Mouse (Mus musculus): Measurements from ENCODE around the gene Polg2. TPM values are rescaled to one million over a fixed set of nuclear protein-coding genes. Genes with fewer than 3 reads are reported as not detected.
"Not testable (repeated sequence)": the region's sequence is repeated elsewhere in the genome, so short reads cannot be mapped to it uniquely, and the experiment has no call there.

Gene Polg2
- polyA plus RNA-seq, 1 experiment from 2014 or later = 9.1 TPM

DNA sequence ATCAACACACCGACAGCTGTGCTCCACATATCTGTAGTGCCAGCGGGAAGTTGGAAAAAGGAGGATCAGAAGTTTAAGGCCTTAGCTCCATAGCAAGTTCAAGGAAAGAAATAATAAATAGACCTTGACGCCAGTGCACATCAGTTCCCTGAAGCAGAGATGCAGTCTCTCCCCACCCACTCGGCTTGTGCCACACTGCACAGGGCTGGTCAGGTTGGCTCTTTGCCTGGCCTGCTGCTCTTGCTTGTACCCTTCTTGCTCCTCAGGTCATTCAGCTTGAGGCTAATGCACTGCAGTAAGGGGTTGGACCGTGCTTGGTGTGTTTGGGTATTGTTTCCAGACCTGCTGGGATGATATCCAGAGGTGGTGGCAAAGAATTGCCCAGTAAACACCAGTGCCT is 18.8 kb downstream of the Polg2 start:
- H3K27me3 ChIP-seq (ENCODE audit: control insufficient read depth, insufficient read depth, low read length) = no peaks in the 10 kb centered on the region
- 91% methylated on average over 5 of the region's 5 CpGs for WGBS
- H3K36me3 ChIP-seq (ENCODE audit: control insufficient read depth, insufficient read depth, low read length) = no peaks in the 10 kb centered on the region
- H3K9ac ChIP-seq (ENCODE audit: low read length) = no peak overlapping the region
- H3K4me1 ChIP-seq (replicated peaks; ENCODE audit: control insufficient read depth, insufficient read depth, low read length) = no peaks in the 10 kb centered on the region
- H3K9me3 ChIP-seq (ENCODE audit: control insufficient read depth, low read length) = no peaks in the 10 kb centered on the region
- H3K4me2 ChIP-seq (ENCODE audit: low read depth, low read length, severe bottlenecking) = no peak overlapping the region
- H3K4me3 ChIP-seq (ENCODE audit: low read depth, low read length) = no peak overlapping the region
- no peak overlapping the region for H3K27ac ChIP-seq (ENCODE audit: low read depth, low read length)
- DNase-seq (ENCODE audit: low spot score) = no peak
- no peak for ATAC-seq (replicated peaks; ENCODE audit: low FRiP score)

- 95% methylated on average over 3 of the region's 3 CpGs for WGBS
- Histone ChIP-seq H3K9me3 (ENCODE audit: control insufficient read depth, low read length) (no peaks in the 10 kb centered on the region), H3K4me3 (ENCODE audit: low read depth, low read length) (no peak overlapping the region), H3K4me1 (replicated peaks; ENCODE audit: control insufficient read depth, insufficient read depth, low read length) (no peaks in the 10 kb centered on the region), H3K27ac (ENCODE audit: low read depth, low read length) (no peak overlapping the region), H3K27me3 (ENCODE audit: control insufficient read depth, insufficient read depth, low read length) (no peaks in the 10 kb centered on the region), H3K4me2 (ENCODE audit: low read depth, low read length, severe bottlenecking) (no peak overlapping the region), H3K36me3 (ENCODE audit: control insufficient read depth, insufficient read depth, low read length) (no peaks in the 10 kb centered on the region), H3K9ac (ENCODE audit: low read length) (no peak overlapping the region)
- no peak for DNase-seq (ENCODE audit: low spot score)
- no peak for ATAC-seq (replicated peaks; ENCODE audit: low FRiP score)
Observed at GRCm38 (mm10) chr11:106759028-106759427, 20.3 kb downstream of the Polg2 start.

- no peaks in the 10 kb centered on the region for H3K4me1 ChIP-seq (replicated peaks; ENCODE audit: control insufficient read depth, insufficient read depth, low read length)
- ATAC-seq (replicated peaks; ENCODE audit: low FRiP score) = no peak
- DNase-seq (ENCODE audit: low spot score) = no peak
- WGBS = 15% methylated on average over 5 of the region's 5 CpGs
- H3K9me3 ChIP-seq (ENCODE audit: control insufficient read depth, low read length) = no peaks in the 10 kb centered on the region
- no peak overlapping the region for H3K9ac ChIP-seq (ENCODE audit: low read length)
- no peak overlapping the region for H3K27ac ChIP-seq (ENCODE audit: low read depth, low read length)
- no peak overlapping the region for H3K4me2 ChIP-seq (ENCODE audit: low read depth, low read length, severe bottlenecking)
- no peak overlapping the region for H3K4me3 ChIP-seq (ENCODE audit: low read depth, low read length)
- H3K36me3 ChIP-seq (ENCODE audit: control insufficient read depth, insufficient read depth, low read length) = no peaks in the 10 kb centered on the region
- H3K27me3 ChIP-seq (ENCODE audit: control insufficient read depth, insufficient read depth, low read length) = no peaks in the 10 kb centered on the region
Observed at GRCm38 (mm10) chr11:106755583-106755982, 23.8 kb downstream of the Polg2 start.

DNA sequence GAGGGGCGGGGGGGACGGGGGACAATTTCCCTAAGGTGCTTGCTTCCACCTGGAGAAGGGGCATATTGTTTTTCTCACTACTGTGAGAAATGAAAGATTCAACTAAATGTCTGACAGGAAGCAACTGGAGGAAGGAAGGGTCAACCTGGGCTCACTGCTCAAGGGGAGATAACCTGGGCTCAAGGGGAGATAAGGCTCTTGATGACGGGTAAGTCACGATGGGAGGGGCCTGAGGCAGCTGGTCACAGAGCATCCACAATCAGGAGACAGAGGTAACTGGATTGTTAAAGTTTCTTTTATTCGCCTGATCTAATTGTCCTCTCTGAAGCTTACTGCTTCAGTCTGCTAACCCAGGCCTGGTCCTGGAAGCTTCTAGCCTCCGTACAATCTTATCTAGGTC is 26.0 kb downstream of the Polg2 start:
- 92% methylated on average over 6 of the region's 6 CpGs for WGBS
- Histone ChIP-seq H3K4me2 (ENCODE audit: low read depth, low read length, severe bottlenecking) (no peak overlapping the region), H3K9me3 (ENCODE audit: control insufficient read depth, low read length) (no peaks in the 10 kb centered on the region), H3K9ac (ENCODE audit: low read length) (no peak overlapping the region), H3K4me1 (replicated peaks; ENCODE audit: control insufficient read depth, insufficient read depth, low read length) (no peaks in the 10 kb centered on the region), H3K27ac (ENCODE audit: low read depth, low read length) (no peak overlapping the region), H3K27me3 (ENCODE audit: control insufficient read depth, insufficient read depth, low read length) (no peaks in the 10 kb centered on the region), H3K36me3 (ENCODE audit: control insufficient read depth, insufficient read depth, low read length) (no peaks in the 10 kb centered on the region), H3K4me3 (ENCODE audit: low read depth, low read length) (no peak overlapping the region)
- DNase-seq (ENCODE audit: low spot score) = no peak
- ATAC-seq (replicated peaks; ENCODE audit: low FRiP score) = no peak

- Histone ChIP-seq H3K9me3 (ENCODE audit: control insufficient read depth, low read length) (no peaks in the 10 kb centered on the region; the same call in 1 of the 2 replicates), H3K4me2 (ENCODE audit: low read depth, low read length, severe bottlenecking) (no peak overlapping the region), H3K27me3 (ENCODE audit: control insufficient read depth, insufficient read depth, low read length) (no peaks in the 10 kb centered on the region), H3K9ac (ENCODE audit: low read length) (no peak overlapping the region), H3K4me3 (ENCODE audit: low read depth, low read length) (no peak overlapping the region), H3K27ac (ENCODE audit: low read depth, low read length) (no peak overlapping the region), H3K36me3 (ENCODE audit: control insufficient read depth, insufficient read depth, low read length) (no peaks in the 10 kb centered on the region), H3K4me1 (replicated peaks; ENCODE audit: control insufficient read depth, insufficient read depth, low read length) (no peaks in the 10 kb centered on the region)
- 89% methylated on average over 7 of the region's 7 CpGs for WGBS
- DNase-seq (ENCODE audit: low spot score) (no peak), ATAC-seq (replicated peaks; ENCODE audit: low FRiP score) (no peak)
Observed at GRCm38 (mm10) chr11:106752103-106752502, 27.2 kb downstream of the Polg2 start.

DNA sequence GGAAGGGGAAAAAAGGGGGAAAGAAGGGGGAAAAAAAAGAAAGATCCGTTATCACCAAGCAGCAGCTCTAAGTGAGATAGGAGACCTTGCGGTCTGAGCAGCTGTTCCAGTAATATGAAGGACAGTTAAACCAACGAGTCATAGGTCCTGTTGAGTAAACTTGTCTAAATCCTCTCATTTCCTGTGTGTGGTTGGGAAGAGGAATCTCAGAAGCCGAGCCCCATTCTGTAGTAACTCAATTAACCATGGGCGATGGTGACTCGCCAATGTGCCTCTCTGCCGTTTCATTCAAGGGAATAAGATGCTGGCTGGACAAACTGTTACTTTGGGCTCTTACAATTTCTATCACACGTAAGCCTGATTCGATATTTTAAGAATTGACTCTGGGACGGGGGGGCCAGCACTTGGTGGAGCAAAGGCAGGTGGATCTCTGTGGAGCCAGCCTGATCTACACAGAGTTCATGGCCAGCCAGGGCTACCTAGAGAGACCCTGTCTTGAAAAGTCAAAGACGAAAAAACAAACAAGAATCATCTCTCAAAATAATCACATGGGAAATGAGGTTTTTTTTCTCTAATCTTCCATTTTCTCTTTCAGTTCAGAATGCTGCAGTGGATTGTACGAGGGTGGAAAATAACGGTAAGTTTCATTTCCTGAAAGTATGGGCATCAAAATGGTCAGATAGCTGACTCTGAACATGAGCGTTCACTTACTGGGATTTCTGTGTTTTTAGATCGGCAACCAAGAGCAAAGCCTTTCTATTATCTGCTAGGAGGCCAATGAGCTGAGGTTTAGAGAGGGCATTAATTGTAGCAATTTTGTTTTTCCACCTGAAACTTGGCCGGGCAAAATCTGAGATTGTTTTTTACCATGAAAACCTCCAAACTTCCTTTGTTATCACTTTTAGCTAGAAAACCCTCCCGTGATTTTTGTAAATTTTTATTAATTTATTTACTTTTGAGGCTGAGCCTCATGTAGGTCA is 28.0 kb downstream of the Polg2 start, which contains the start of gene Milr1:
Gene Milr1, plus strand, starts transcription at position 188 of the 980 bp plus-strand sequence.
- Histone ChIP-seq H3K27me3 (ENCODE audit: control insufficient read depth, insufficient read depth, low read length) (no peaks in the 10 kb centered on the region), H3K9ac (ENCODE audit: low read length) (no peak within 1 kb of the TSS), H3K36me3 (ENCODE audit: control insufficient read depth, insufficient read depth, low read length) (no peaks in the 10 kb centered on the region), H3K4me3 (ENCODE audit: low read depth, low read length) (no peak within 1 kb of the TSS), H3K4me2 (ENCODE audit: low read depth, low read length, severe bottlenecking) (no peak within 1 kb of the TSS), H3K27ac (ENCODE audit: low read depth, low read length) (no peak within 1 kb of the TSS), H3K9me3 (ENCODE audit: control insufficient read depth, low read length) (no peaks in the 10 kb centered on the region; the same call in 1 of the 2 replicates), H3K4me1 (replicated peaks; ENCODE audit: control insufficient read depth, insufficient read depth, low read length) (no peaks in the 10 kb centered on the region)
- 92% methylated on average over 17 of the region's 17 CpGs for WGBS
- DNase-seq (ENCODE audit: low spot score) (no peak), ATAC-seq (replicated peaks; ENCODE audit: low FRiP score) (no peak)

DNA sequence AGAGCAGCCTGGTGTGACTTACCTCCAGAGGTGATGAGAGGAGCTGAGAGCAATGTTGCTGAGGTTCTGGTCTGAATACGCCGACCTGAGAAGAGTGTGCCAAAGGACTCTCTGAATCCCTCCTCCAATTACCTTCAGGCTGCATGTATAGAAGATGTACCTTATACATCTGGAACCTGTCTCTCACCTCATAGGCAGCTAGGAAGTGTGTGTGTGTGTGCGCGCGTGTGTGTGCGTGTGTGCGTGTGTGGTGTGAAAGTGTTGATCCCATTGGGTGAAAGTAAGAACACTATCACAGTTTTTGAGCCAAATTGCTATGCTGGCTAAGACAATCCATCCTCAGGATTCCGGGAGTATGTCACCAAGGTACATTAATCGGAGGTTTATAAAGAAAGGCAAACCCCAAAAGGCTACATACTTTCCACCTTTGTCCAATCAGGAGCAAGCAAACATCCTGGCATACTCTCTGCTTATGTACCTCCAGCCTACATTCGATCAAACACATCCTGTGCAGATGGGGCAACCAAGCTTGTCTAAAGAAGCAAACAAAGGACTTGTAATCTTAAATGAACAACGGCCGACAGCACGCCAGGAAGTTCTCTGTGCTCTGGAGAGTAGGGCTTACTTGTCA is 29.1 kb downstream of the Polg2 start, which contains the start of gene Pecam1:
Gene Pecam1, minus strand, starts transcription at position 508 of the 631 bp plus-strand sequence.
- no peaks in the 10 kb centered on the region for H3K4me1 ChIP-seq (replicated peaks; ENCODE audit: control insufficient read depth, insufficient read depth, low read length)
- WGBS = 92% methylated on average over 13 of the region's 13 CpGs
- no peak for DNase-seq (ENCODE audit: low spot score)
- no peak within 1 kb of the TSS for H3K9ac ChIP-seq (ENCODE audit: low read length)
- no peak within 1 kb of the TSS for H3K27ac ChIP-seq (ENCODE audit: low read depth, low read length)
- ATAC-seq (replicated peaks; ENCODE audit: low FRiP score) = no peak
- H3K36me3 ChIP-seq (ENCODE audit: control insufficient read depth, insufficient read depth, low read length) = no peaks in the 10 kb centered on the region
- no peaks in the 10 kb centered on the region; the same call in 1 of the 2 replicates for H3K9me3 ChIP-seq (ENCODE audit: control insufficient read depth, low read length)
- H3K4me3 ChIP-seq (ENCODE audit: low read depth, low read length) = no peak within 1 kb of the TSS
- no peaks in the 10 kb centered on the region for H3K27me3 ChIP-seq (ENCODE audit: control insufficient read depth, insufficient read depth, low read length)
- H3K4me2 ChIP-seq (ENCODE audit: low read depth, low read length, severe bottlenecking) = no peak within 1 kb of the TSS

DNA sequence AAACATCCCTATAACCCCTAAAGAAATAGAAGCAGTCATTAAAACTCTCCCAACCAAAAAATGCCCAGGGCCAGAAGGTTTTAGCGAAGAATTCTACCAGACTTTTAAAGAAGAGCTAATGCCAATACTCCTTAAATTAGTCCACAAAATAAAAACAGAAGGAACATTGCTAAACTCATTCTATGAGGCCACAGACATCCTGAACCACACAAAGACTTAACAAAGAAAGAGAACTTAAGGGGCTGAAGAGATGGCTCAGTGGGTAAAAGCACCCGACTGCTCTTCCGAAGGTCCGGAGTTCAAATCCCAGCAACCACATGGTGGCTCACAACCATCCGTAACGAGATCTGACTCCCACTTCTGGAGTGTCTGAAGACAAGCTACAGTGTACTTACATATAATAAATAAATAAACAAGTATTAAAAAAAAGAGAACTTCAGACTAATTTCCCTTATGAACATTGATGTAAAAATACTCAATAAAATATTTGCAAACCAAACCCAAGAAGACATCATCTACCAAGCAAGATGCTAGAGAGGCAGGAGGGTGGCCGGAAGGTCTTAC is 29.7 kb downstream of the Polg2 start:
- not testable (repeated sequence) for ATAC-seq (replicated peaks; ENCODE audit: low FRiP score)
- 95% methylated on average over 7 of the region's 7 CpGs for WGBS

More for the DNA sequence above, 29.7 kb downstream of the Polg2 start:
- not testable (repeated sequence) for H3K4me1 ChIP-seq (replicated peaks; ENCODE audit: control insufficient read depth, insufficient read depth, low read length); H3K27me3 ChIP-seq (ENCODE audit: control insufficient read depth, insufficient read depth, low read length); H3K9ac ChIP-seq (ENCODE audit: low read length); H3K9me3 ChIP-seq (ENCODE audit: control insufficient read depth, low read length); H3K27ac ChIP-seq (ENCODE audit: low read depth, low read length); DNase-seq (ENCODE audit: low spot score); H3K36me3 ChIP-seq (ENCODE audit: control insufficient read depth, insufficient read depth, low read length); H3K4me3 ChIP-seq (ENCODE audit: low read depth, low read length); H3K4me2 ChIP-seq (ENCODE audit: low read depth, low read length, severe bottlenecking)

Measured in forebrain, embryonic 11.5 days (tissue).